Mouse (Mus musculus): ENCODE results near the gene Ifitm3. TPM values are rescaled to one million over a fixed set of nuclear protein-coding genes. Genes with fewer than 3 reads are reported as not detected.

The Ifitm3 gene
- total RNA-seq (2021) = 10 to 100 TPM; 13.0 TPM
- long read RNA-seq, transcript Ifitm3-201 (2 exons, 678 nt) = major isoform, 10 of 10 reads
- long read RNA-seq, partial matches to known transcripts = 0 of 10 reads
- long read RNA-seq, other reads (novel, unspliced or antisense) = 0 of 10 reads

GRCm38 (mm10) chr7:141010593-141010992 lies at the start of gene Ifitm3:
Gene Ifitm3, minus strand, starts transcription at chr7:141010770.
- no peak for DNase-seq (ENCODE audit: low spot score in 2 of 2)

GRCm38 (mm10) chr7:141059929-141060328 lies 49.4 kb upstream of the Ifitm3 start:
- no peak for DNase-seq (ENCODE audit: low spot score in 2 of 2)

DNA sequence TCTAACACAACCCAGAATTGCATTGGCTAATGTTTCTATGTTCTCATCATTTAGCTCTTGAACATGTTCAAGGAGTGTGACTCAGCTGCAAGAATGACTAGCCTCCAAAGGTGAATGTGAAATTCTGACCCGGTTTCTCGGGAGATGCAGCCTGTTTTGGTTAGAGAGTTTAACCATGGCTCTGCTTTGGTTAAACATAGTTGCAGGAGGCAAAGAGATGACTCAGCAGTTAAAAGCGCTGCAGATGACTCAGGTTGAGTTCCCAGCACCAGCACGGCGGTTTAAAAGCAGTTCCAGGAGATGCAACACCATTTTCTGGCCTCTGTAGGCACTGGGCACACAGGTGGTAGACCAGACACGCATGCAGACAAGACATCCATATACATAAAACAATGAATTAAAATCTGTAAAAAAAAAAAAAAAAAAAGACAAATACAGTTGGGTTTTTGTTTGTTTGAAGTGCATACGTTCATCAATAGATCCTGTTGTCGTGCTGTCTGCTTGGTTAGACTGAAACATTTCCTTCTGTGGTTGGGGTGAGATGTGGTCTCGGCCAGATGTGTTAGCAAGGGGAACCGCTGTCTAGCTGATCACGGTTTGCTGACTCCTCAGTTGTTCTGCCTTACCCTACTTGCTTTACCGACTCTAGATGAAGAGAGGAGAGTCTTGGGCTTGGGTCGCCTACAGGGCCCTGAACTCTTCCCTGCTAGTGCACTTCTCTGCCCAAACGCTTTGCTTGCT lies 48.2 kb upstream of the Ifitm3 start:
- DNase-seq (ENCODE audit: low spot score in 2 of 2) = no peak

GRCm38 (mm10) chr7:141057541-141057940 lies 47.0 kb upstream of the Ifitm3 start:
- no peak for DNase-seq (ENCODE audit: low spot score in 2 of 2)

DNA sequence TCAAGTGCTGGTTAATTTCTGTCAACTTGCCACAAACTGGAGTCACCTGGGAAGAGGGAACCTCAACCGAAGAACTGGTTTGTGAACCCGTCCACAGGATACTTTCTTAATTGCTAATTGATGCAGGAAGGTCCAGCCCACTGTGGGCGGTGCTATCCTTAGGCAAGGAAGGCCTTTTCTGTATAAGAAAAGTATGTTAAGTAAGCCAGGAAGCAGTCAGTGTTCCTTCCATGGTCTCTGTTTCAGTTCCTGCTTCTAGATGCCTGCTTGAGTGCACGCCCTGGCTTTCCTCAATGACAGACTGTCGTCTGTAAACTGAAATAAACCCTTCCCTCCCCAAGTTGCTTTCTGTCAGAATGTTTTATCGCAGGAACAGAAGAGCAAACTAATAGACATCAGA lies 46.4 kb upstream of the Ifitm3 start:
- DNase-seq (ENCODE audit: low spot score in 2 of 2) = no peak

- no peak for DNase-seq (ENCODE audit: low spot score in 2 of 2)
Measured at GRCm38 (mm10) chr7:141055785-141056184, 45.2 kb upstream of the Ifitm3 start.

- DNase-seq (ENCODE audit: low spot score in 2 of 2) = no peak
Measured at GRCm38 (mm10) chr7:141052421-141052820, 41.9 kb upstream of the Ifitm3 start.

- DNase-seq (ENCODE audit: low spot score in 2 of 2) = no peak
Measured at GRCm38 (mm10) chr7:141052016-141052415, 41.4 kb upstream of the Ifitm3 start.

- DNase-seq (ENCODE audit: low spot score in 2 of 2) = no peak
Measured at GRCm38 (mm10) chr7:141051060-141051685, 40.6 kb upstream of the Ifitm3 start.

GRCm38 (mm10) chr7:141049326-141049725 lies 38.8 kb upstream of the Ifitm3 start:
- no peak for DNase-seq (ENCODE audit: low spot score in 2 of 2)

GRCm38 (mm10) chr7:141048226-141049218 lies 38.0 kb upstream of the Ifitm3 start:
- DNase-seq (ENCODE audit: low spot score in 2 of 2) = peak; percentile 95

DNA sequence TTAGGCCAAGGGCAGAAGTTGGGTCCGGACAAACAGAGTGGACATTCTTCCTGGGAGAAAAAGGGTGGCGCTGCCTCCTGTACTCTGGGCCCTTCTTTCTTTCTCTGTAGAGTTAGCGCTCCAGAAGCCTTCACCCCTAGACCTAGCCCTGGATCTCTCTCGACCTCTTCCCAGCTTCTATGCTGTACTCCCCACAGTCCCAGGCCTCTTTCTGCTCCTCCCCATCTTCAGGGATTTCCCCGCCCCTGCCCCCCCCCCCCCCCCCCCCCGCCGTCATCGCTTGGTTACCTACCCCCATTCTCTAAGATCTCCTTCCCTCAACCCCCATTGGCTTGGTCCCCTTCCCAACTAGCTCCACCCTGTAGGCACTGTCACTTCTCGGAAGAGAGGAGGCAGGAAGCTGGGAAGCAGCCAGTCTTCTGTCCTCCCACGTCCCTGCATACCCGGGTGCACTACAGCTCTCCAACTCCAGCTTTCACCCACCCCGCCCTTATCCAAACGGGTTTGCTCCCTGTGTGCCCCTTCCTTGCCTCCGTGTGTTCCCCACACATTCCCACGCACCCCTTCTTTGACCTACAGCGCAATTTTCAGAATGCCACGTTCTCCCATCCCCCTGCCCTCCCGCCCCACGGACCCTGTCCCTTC lies 37.1 kb upstream of the Ifitm3 start:
- peak; percentile 67 to 76 for DNase-seq (ENCODE audit: low spot score in 2 of 2)

DNA sequence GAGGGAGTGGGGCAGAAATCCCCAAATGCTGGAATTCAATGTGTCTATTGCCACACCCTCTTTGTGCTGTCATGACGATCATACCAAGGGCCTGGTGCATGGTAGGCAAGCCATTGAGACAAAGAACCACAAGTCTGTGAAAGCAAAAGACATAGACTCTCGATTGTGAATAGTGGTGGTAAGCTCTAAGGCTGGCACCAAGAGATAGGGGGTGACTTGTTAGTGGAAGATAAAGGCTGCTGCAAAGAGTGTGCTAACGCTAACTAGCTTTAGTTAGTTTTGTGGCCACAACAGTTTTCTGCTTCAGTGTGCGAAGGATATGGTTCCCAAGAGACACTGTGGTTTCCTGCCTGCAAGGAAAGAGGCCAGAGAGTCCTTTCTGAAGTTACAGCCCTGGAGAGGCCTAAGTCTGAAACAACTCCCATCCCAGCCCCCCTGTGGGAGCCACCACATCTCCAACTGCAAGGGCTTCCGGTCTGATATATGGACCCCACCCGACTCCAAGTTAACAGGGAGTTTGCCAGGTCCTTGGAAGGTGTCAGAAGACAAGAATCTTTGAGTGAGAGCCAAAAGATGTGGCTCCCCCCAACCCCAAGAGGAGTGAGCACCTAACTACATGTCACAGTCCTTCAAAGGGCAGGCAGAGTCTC lies 36.5 kb upstream of the Ifitm3 start:
- no peak for DNase-seq (ENCODE audit: low spot score in 2 of 2)

- DNase-seq (ENCODE audit: low spot score in 2 of 2) = no peak
Measured at GRCm38 (mm10) chr7:141042539-141042938, 32.0 kb upstream of the Ifitm3 start.

DNA sequence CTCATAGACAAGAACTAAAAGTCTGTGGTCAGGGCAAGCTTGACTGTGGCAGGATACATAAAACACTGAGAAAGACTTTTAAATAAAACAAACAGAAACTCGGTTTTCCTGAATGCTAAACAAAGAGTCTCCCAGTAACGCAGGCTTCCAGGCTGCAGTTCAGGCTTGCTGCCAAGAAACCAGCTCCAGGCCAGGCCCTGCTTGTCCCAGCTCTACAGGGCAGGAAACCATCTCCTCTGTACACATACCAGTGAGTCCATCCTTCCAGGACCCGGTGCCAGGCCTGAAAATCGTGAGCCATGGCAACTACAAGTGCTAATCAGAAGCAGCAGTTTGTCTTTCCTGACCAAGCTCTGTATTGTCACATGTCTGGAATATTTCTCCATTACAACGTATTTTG lies 31.1 kb upstream of the Ifitm3 start:
- peak; percentile 61 to 68 for DNase-seq (ENCODE audit: low spot score in 2 of 2)

GRCm38 (mm10) chr7:141040867-141041606 lies 30.5 kb upstream of the Ifitm3 start:
- DNase-seq (ENCODE audit: low spot score in 2 of 2) = no peak

- DNase-seq (ENCODE audit: low spot score in 2 of 2) = no peak
Measured at GRCm38 (mm10) chr7:141039386-141040107, 29.0 kb upstream of the Ifitm3 start.

- no peak for DNase-seq (ENCODE audit: low spot score in 2 of 2)
Measured at GRCm38 (mm10) chr7:141038090-141039032, 27.8 kb upstream of the Ifitm3 start.
